Mouse (Mus musculus): ENCODE measurements around the gene Hcfc2. TPM values are rescaled to one million over a fixed set of nuclear protein-coding genes. Genes with fewer than 3 reads are reported as not detected.
A peak's percentile ranks its signal among the peaks of the same experiment; 100 is the strongest.

Gene Hcfc2
- total RNA-seq, 1 experiment from 2014 or later = 27.8 TPM

DNA sequence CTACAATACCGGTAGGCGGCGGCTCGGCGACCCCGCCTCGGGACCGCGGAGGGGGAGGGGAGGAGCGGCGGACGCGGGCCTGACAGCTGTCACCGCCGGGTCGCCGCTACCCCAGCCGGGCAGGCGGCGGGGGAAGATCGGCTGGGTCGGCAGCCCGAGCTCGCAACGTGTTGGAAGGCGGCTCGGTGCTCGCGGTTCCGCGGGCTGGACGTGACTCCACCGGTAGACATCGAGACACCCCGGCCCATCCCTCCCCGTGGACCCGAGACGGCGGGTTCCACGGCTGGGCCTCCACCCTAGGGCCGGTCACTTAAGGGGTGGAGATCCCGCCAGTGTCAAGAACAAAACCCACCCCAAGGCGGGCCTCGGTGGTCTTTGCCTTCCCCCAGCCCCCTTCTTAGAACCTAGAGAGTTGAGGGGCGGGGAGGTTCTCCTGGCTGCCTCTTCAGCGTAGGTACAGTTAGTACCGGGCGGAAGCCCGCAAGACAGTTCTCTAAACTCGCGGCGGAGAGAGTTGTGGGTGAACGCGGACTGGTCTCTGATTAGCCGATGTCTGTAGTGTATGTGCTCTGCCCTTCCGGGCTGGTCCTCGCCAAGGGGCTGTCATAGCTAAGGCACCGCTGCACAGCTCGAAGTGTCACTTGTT is 3.5 kb downstream of the Hcfc2 start:
- ATAC-seq (replicated peaks; ENCODE audit: low read depth, poor library complexity, severe bottlenecking) = peak; percentile 43

- ATAC-seq (replicated peaks; ENCODE audit: low read depth, poor library complexity, severe bottlenecking) = no peak
These were observed 45.4 kb downstream of the Hcfc2 start for GRCm38 (mm10) chr10:82741354-82741753.

- no peak for ATAC-seq (replicated peaks; ENCODE audit: low read depth, poor library complexity, severe bottlenecking)
These were observed 45.9 kb downstream of the Hcfc2 start for GRCm38 (mm10) chr10:82741876-82742275.

DNA sequence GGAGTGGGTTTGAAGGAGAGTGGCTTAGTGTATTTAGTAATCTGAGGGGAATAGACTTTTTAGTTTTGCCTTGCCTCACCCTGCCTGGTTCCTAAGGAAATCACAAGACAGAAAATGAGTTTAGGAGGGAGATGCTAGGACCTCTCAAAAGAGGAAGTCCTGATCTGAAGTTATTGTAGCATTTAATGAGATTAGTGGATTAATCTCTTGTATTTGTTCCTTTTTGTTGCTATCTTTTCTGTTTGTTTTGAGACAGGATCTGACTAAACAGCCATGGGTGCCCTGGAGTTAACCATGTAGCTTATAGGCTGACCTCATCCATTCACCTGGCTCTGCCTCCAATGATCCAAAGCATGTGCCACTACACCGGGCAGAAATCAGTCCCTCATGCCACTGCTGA is 46.6 kb downstream of the Hcfc2 start:
- peak; percentile 32; the same call in 1 of the 2 replicates for ATAC-seq (replicated peaks; ENCODE audit: low read depth, poor library complexity, severe bottlenecking)

- no peak for ATAC-seq (replicated peaks; ENCODE audit: low read depth, poor library complexity, severe bottlenecking)
These were observed 48.3 kb downstream of the Hcfc2 start for GRCm38 (mm10) chr10:82744296-82744695.

DNA sequence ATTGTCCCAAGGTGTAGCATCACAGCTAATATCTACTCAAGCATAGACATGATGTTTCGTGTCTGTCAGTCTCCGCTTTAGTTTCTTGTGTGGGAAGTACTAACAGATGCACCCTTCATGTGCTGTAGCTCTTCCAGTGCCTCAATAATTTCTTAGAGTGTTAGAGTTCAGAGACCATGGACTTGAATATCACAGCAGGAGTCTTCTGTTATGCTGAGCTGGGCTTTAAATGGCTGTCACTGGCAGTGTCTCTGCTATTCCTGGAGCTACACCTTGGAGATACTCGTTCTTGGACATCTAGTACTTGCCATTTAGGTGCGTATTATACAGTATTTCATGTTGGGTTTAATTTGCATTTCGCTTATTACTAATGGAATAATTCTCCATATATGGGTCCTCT is 49.3 kb downstream of the Hcfc2 start:
- no peak for ATAC-seq (replicated peaks; ENCODE audit: low read depth, poor library complexity, severe bottlenecking)

GRCm38 (mm10) chr10:82746988-82747850 is 51.3 kb downstream of the Hcfc2 start:
- ATAC-seq (replicated peaks; ENCODE audit: low read depth, poor library complexity, severe bottlenecking) = no peak

DNA sequence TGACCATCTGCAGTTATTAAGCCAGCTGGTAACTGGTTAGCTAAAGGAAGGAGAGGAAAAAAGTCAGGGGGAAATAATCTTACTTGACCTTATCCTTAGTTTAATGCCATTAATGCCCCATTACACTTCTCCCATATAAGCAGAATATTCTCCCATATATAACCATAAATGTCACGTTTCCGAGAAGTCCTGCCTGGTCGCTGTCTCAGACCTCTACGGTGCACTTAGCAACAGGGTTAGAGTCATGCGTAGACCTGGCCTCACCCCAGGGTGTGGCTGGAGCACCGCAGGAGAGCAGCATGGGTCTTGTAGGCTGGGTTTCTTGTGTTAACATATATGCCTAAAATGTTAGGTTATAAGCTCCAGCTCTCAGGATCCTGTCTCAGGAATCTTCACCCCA is 54.8 kb downstream of the Hcfc2 start:
- no peak for ATAC-seq (replicated peaks; ENCODE audit: low read depth, poor library complexity, severe bottlenecking)

GRCm38 (mm10) chr10:82752921-82753320 is 57.0 kb downstream of the Hcfc2 start:
- ATAC-seq (replicated peaks; ENCODE audit: low read depth, poor library complexity, severe bottlenecking) = no peak

- no peak for ATAC-seq (replicated peaks; ENCODE audit: low read depth, poor library complexity, severe bottlenecking)
These were observed 58.7 kb downstream of the Hcfc2 start for GRCm38 (mm10) chr10:82754642-82755041.

DNA sequence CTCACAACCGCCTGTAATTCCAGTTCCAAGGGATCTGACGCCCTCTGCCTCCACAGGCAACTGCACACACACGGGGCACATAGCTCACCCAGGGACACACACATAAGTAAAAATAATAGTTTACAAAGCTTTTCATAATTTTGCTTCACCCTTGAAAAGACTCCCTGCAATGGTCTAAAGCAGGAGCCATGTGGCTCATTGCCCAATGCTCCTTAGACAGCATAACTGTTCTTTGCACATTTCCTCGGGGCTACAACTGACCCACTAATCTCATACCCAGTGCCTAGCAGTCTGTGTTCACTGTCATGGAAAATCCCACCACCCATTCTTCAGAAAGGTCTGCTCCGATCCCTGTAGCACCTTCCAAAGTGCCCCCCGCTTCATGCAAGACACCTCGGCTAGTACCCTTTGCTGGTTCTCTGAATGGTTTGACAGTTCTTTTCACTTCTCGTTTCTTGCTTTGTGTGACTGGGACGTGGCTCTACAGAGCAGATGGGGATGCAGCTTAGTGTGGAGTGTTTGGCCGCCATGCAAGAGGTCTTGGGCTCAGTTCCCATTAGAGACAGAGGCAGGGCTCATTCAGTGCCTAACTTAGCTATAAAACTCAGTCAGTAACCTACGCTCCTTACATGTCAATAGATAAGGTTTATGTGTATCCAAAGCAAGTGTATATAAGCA is 59.4 kb downstream of the Hcfc2 start:
- no peak for ATAC-seq (replicated peaks; ENCODE audit: low read depth, poor library complexity, severe bottlenecking)

DNA sequence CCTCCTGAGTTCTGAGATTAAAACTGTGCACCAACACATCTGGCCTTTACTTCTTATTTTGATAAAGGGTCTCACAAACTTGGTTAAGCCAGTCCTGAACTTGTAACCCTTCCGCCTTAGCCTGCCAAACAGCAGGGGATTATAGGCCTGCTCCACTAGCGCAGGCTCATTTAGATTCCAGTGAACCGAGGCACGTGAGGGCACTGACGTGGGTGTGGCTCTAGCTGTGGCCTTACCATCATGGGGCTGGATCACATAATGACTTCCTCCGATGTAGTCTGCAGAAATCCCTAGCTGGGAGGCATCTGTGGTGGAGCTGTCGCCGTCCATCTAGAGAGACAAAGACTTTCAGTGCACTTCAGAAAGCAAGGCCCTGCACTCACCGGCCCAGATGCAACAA is 60.5 kb downstream of the Hcfc2 start:
- no peak for ATAC-seq (replicated peaks; ENCODE audit: low read depth, poor library complexity, severe bottlenecking)

GRCm38 (mm10) chr10:82757341-82757740 is 61.4 kb downstream of the Hcfc2 start:
- ATAC-seq (replicated peaks; ENCODE audit: low read depth, poor library complexity, severe bottlenecking) = 0 out of 2 replicates have a peak, but pooled peaks have one; percentile 24

- ATAC-seq (replicated peaks; ENCODE audit: low read depth, poor library complexity, severe bottlenecking) = no peak
These were observed 62.4 kb downstream of the Hcfc2 start for GRCm38 (mm10) chr10:82758368-82758767.

DNA sequence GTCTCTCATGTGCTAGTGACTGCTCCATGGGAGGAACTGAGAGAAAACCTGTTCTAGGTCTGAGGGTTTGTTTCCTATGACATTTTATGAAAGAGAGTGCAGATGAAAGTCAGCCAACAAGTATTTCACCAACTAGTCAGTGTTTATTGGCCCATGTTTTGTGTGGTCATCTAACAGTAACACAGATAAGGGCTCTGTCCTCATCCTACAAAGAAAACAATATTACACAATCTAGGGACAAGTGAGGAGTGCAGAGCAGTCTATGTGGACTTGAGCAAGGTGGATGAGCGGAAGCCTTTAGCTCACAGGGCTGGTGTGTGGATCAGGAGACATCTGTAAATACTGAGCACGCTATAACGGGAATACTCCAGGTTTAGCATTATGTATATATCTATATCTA is 62.9 kb downstream of the Hcfc2 start:
- no peak for ATAC-seq (replicated peaks; ENCODE audit: low read depth, poor library complexity, severe bottlenecking)

DNA sequence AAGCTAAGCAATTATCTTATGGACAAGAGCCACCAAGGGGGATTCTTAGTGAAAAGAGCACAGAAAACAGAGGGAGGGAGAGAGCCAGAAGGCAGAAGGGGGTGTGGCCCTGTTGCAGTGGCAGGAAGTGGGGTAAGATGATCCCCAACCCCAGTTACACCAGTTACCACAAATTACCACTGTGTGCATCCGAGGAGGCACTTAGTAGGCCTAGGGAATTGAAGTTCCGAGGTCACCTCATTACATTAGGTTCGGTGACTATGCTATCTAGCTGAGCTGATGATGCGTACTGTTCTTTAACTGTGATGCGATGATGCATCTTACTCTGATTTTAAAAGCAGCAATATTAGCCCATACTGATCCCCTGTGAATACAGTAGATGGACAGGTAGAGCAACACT is 63.7 kb downstream of the Hcfc2 start:
- 0 out of 2 replicates have a peak, but pooled peaks have one; percentile 7 for ATAC-seq (replicated peaks; ENCODE audit: low read depth, poor library complexity, severe bottlenecking)

- ATAC-seq (replicated peaks; ENCODE audit: low read depth, poor library complexity, severe bottlenecking) = no peak
These were observed 65.3 kb downstream of the Hcfc2 start for GRCm38 (mm10) chr10:82761037-82761811.

- ATAC-seq (replicated peaks; ENCODE audit: low read depth, poor library complexity, severe bottlenecking) = no peak
These were observed 67.1 kb downstream of the Hcfc2 start for GRCm38 (mm10) chr10:82762756-82763681.

Measured in common myeloid progenitor, adult 5-6 weeks (primary cell).